Mouse (Mus musculus) liver, embryonic 12.5 days (tissue): ENCODE data around the gene Ednrb. TPM values are rescaled to one million over a fixed set of nuclear protein-coding genes. Genes with fewer than 3 reads are reported as not detected.

Experiments
- ATAC-seq: fragments of 200-750 bp; cut with Nextera tagmentation; 2 replicates; pipeline ENCODE4 v1.8.0; 2017; ENCODE audit warnings: moderate number of reproducible peaks, mild to moderate bottlenecking, moderate library complexity
- H3K27ac ChIP-seq: fragments of 300-500 bp; sonication (generic); 2 replicates; pipeline ENCODE4 v1.5.1; 2016; ENCODE audit warnings: mild to moderate bottlenecking
- H3K27me3 ChIP-seq: fragments of 300-500 bp; sonication (generic); replicated peaks from 2 replicates; pipeline ENCODE4 v1.6.1; 2016; ENCODE audit warnings: mild to moderate bottlenecking, moderate library complexity
- H3K36me3 ChIP-seq: fragments of 300-500 bp; sonication (generic); 2 replicates; pipeline ENCODE4 v1.6.1; 2016; ENCODE audit warnings: mild to moderate bottlenecking, moderate library complexity
- H3K4me1 ChIP-seq: fragments of 300-500 bp; sonication (generic); 2 replicates; pipeline ENCODE4 v1.6.1; 2016
- H3K4me2 ChIP-seq: fragments of 300-500 bp; sonication (generic); 2 replicates; pipeline ENCODE4 v1.6.1; 2016; ENCODE audit warnings: mild to moderate bottlenecking, moderate library complexity
- H3K4me3 ChIP-seq: fragments of 300-500 bp; sonication (generic); 2 replicates; pipeline ENCODE4 v1.5.1; 2016; ENCODE audit warnings: mild to moderate bottlenecking, moderate library complexity
- H3K9ac ChIP-seq: fragments of 300-500 bp; sonication (generic); 2 replicates; pipeline ENCODE4 v1.6.1; 2016; ENCODE audit warnings: mild to moderate bottlenecking, moderate library complexity
- H3K9me3 ChIP-seq: fragments of 300-500 bp; sonication (generic); replicated peaks from 2 replicates; pipeline ENCODE4 v1.6.1; 2016; ENCODE audit warnings: mild to moderate bottlenecking, moderate library complexity
- WGBS: fragments of 180-500 bp; shearing (Covaris S2); methylation state at CpG from one replicate; pipeline ENCODE4 v1.1.7; 2016; ENCODE audit not compliant: insufficient replicate concordance; 5-methylcytosine and 5-hydroxymethylcytosine counted together
- polyA plus RNA-seq: library from polyadenylated mRNA; unstranded; fragments of >200 nt; fragmentation: Nextera tagmentation; extraction: Ambion mirVana; gene quantifications from 2 replicates; pipeline ENCODE4 v1.2.1, GENCODE M21; 2016

Gene Ednrb
- polyA plus RNA-seq, 1 experiment from 2014 or later = 15.3 TPM

- Histone ChIP-seq H3K4me2 (peak overlapping the region; percentile 59), H3K27ac (no peak overlapping the region), H3K4me3 (peak overlapping the region; percentile 47), H3K4me1 (no peaks in the 10 kb centered on the region), H3K36me3 (no peaks in the 10 kb centered on the region), H3K9ac (peak overlapping the region; percentile 2; the same call in 1 of the 2 replicates), H3K9me3 (no peaks in the 10 kb centered on the region), H3K27me3 (peaks cover 31% of the 10 kb centered on the region)
- WGBS = under 1% methylated on average over 30 of the region's 30 CpGs
- ATAC-seq = no peak
Observed at GRCm38 (mm10) chr14:103843371-103844001, 716 bp downstream of the Ednrb start.

- H3K4me3 ChIP-seq = peak overlapping the region; percentile 47
- H3K4me1 ChIP-seq = no peaks in the 10 kb centered on the region
- no peak for ATAC-seq
- no peak overlapping the region for H3K27ac ChIP-seq
- peak overlapping the region; percentile 59 for H3K4me2 ChIP-seq
- WGBS = 12% methylated on average over 16 of the region's 16 CpGs
- no peaks in the 10 kb centered on the region for H3K9me3 ChIP-seq
- peaks cover 31% of the 10 kb centered on the region for H3K27me3 ChIP-seq
- no peaks in the 10 kb centered on the region for H3K36me3 ChIP-seq
- no peak overlapping the region for H3K9ac ChIP-seq
Observed at GRCm38 (mm10) chr14:103842896-103843295, 1.3 kb downstream of the Ednrb start.

GRCm38 (mm10) chr14:103840436-103840835, 3.8 kb downstream of the Ednrb start:
- Histone ChIP-seq H3K4me2 (0 out of 2 replicates have a peak overlapping the region, but pooled peaks have one; percentile 16), H3K4me3 (no peak overlapping the region), H3K9ac (no peak overlapping the region), H3K9me3 (no peaks in the 10 kb centered on the region), H3K36me3 (no peaks in the 10 kb centered on the region), H3K27me3 (peaks cover 31% of the 10 kb centered on the region), H3K4me1 (no peaks in the 10 kb centered on the region), H3K27ac (no peak overlapping the region)
- 58% methylated on average over 2 of the region's 2 CpGs for WGBS
- ATAC-seq = no peak

- H3K9ac ChIP-seq = no peak overlapping the region
- no peak for ATAC-seq
- H3K27me3 ChIP-seq = peaks cover 17% of the 10 kb centered on the region
- H3K27ac ChIP-seq = no peak overlapping the region
- H3K4me3 ChIP-seq = no peak overlapping the region
- WGBS = 70% methylated on average over 5 of the region's 5 CpGs
- no peaks in the 10 kb centered on the region for H3K4me1 ChIP-seq
- H3K4me2 ChIP-seq = no peak overlapping the region
- no peaks in the 10 kb centered on the region for H3K36me3 ChIP-seq
- no peaks in the 10 kb centered on the region for H3K9me3 ChIP-seq
Observed at GRCm38 (mm10) chr14:103838887-103839286, 5.3 kb downstream of the Ednrb start.

GRCm38 (mm10) chr14:103834589-103834988, 9.6 kb downstream of the Ednrb start:
- H3K9ac ChIP-seq = no peak overlapping the region
- H3K9me3 ChIP-seq = no peaks in the 10 kb centered on the region
- 16% methylated on average over 7 of the region's 7 CpGs for WGBS
- H3K4me2 ChIP-seq = no peak overlapping the region
- H3K27ac ChIP-seq = no peak overlapping the region
- H3K4me3 ChIP-seq = no peak overlapping the region
- no peak for ATAC-seq
- no peaks in the 10 kb centered on the region for H3K36me3 ChIP-seq
- H3K4me1 ChIP-seq = no peaks in the 10 kb centered on the region
- no peaks in the 10 kb centered on the region for H3K27me3 ChIP-seq

GRCm38 (mm10) chr14:103834147-103834546, 10.1 kb downstream of the Ednrb start:
- no peak for ATAC-seq
- Histone ChIP-seq H3K36me3 (no peaks in the 10 kb centered on the region), H3K27ac (no peak overlapping the region), H3K4me3 (no peak overlapping the region), H3K9ac (no peak overlapping the region), H3K9me3 (no peaks in the 10 kb centered on the region), H3K4me1 (no peaks in the 10 kb centered on the region), H3K27me3 (no peaks in the 10 kb centered on the region), H3K4me2 (no peak overlapping the region)
- 48% methylated on average over 3 of the region's 3 CpGs for WGBS

GRCm38 (mm10) chr14:103832472-103832871, 11.7 kb downstream of the Ednrb start:
- H3K4me3 ChIP-seq = no peak overlapping the region
- no peak overlapping the region for H3K9ac ChIP-seq
- WGBS = 65% methylated on average over 4 of the region's 4 CpGs
- no peaks in the 10 kb centered on the region for H3K9me3 ChIP-seq
- no peak for ATAC-seq
- no peak overlapping the region for H3K4me2 ChIP-seq
- no peaks in the 10 kb centered on the region for H3K27me3 ChIP-seq
- H3K4me1 ChIP-seq = no peaks in the 10 kb centered on the region
- H3K27ac ChIP-seq = no peak overlapping the region
- H3K36me3 ChIP-seq = no peaks in the 10 kb centered on the region

- no peak overlapping the region for H3K9ac ChIP-seq
- no peak overlapping the region for H3K4me3 ChIP-seq
- H3K4me2 ChIP-seq = no peak overlapping the region
- no peak for ATAC-seq
- H3K36me3 ChIP-seq = no peaks in the 10 kb centered on the region
- H3K27ac ChIP-seq = no peak overlapping the region
- no peaks in the 10 kb centered on the region for H3K27me3 ChIP-seq
- no peaks in the 10 kb centered on the region for H3K9me3 ChIP-seq
- H3K4me1 ChIP-seq = no peaks in the 10 kb centered on the region
- WGBS = 64% methylated on average over 5 of the region's 5 CpGs
Observed at GRCm38 (mm10) chr14:103831007-103831406, 13.2 kb downstream of the Ednrb start.

- H3K4me3 ChIP-seq = no peak overlapping the region
- no peaks in the 10 kb centered on the region for H3K9me3 ChIP-seq
- H3K9ac ChIP-seq = no peak overlapping the region
- H3K27ac ChIP-seq = no peak overlapping the region
- H3K36me3 ChIP-seq = no peaks in the 10 kb centered on the region
- WGBS = 56% methylated on average over 9 of the region's 9 CpGs
- H3K27me3 ChIP-seq = no peaks in the 10 kb centered on the region
- H3K4me1 ChIP-seq = no peaks in the 10 kb centered on the region
- no peak overlapping the region for H3K4me2 ChIP-seq
- no peak for ATAC-seq
Observed at GRCm38 (mm10) chr14:103826343-103826742, 17.9 kb downstream of the Ednrb start.

- H3K4me1 ChIP-seq = no peaks in the 10 kb centered on the region
- ATAC-seq = no peak
Observed at GRCm38 (mm10) chr14:103825934-103826333, 18.3 kb downstream of the Ednrb start.

GRCm38 (mm10) chr14:103823501-103823900, 20.7 kb downstream of the Ednrb start:
- no peaks in the 10 kb centered on the region for H3K4me1 ChIP-seq
- 73% methylated on average over 7 of the region's 7 CpGs for WGBS
- no peak overlapping the region for H3K27ac ChIP-seq
- no peak overlapping the region for H3K4me3 ChIP-seq
- no peaks in the 10 kb centered on the region for H3K27me3 ChIP-seq
- no peak overlapping the region for H3K9ac ChIP-seq
- ATAC-seq = no peak
- no peaks in the 10 kb centered on the region for H3K36me3 ChIP-seq
- no peak overlapping the region for H3K4me2 ChIP-seq
- H3K9me3 ChIP-seq = no peaks in the 10 kb centered on the region

More at GRCm38 (mm10) chr14:103825934-103826333, 18.3 kb downstream of the Ednrb start:
- H3K4me2 ChIP-seq = no peak overlapping the region
- 71% methylated on average over 5 of the region's 5 CpGs for WGBS
- no peaks in the 10 kb centered on the region for H3K36me3 ChIP-seq
- H3K27ac ChIP-seq = no peak overlapping the region
- H3K9ac ChIP-seq = no peak overlapping the region
- no peak overlapping the region for H3K4me3 ChIP-seq
- no peaks in the 10 kb centered on the region for H3K9me3 ChIP-seq
- no peaks in the 10 kb centered on the region for H3K27me3 ChIP-seq

- Histone ChIP-seq H3K27me3 (no peaks in the 10 kb centered on the region), H3K36me3 (no peaks in the 10 kb centered on the region), H3K4me3 (no peak overlapping the region), H3K4me1 (no peaks in the 10 kb centered on the region), H3K9ac (no peak overlapping the region), H3K27ac (no peak overlapping the region), H3K4me2 (no peak overlapping the region), H3K9me3 (no peaks in the 10 kb centered on the region)
- ATAC-seq = no peak
- 68% methylated on average over 1 of the region's 1 CpGs for WGBS
Observed at GRCm38 (mm10) chr14:103822590-103822989, 21.6 kb downstream of the Ednrb start.
